In genomic region chr10:92079421-92079820, GRCm38 (mm10) we compare ENCODE assay signal across 18 mouse cellular contexts.
DNase-seq lines count a peak whose midpoint lies in the region; ATAC-seq lines count a peak whose summit lies in the region.
"Had no signal": no experiment of that assay in that cellular context is flagged by ENCODE, and none has a peak within 500 bp of the region (broad histone marks: within the 10 kb centered on the region; RNA-seq: fewer than 3 reads in every experiment).

No protein-coding gene starts in this region.

- H3K36me3 ChIP-seq in kidney, embryonic 15.5 days = no peaks in the 10 kb centered on the region
- peaks cover 54% of the 10 kb centered on the region for H3K36me3 ChIP-seq in hindbrain, embryonic 14.5 days (replicated peaks; ENCODE audit: control insufficient read depth, insufficient read depth)
- H3K36me3 ChIP-seq in midbrain, embryonic 16.5 days (ENCODE audit: control insufficient read depth, insufficient read depth, low read length) = peaks cover 11% of the 10 kb centered on the region
- H3K36me3 ChIP-seq: liver, embryonic 15.5 days had no signal

- no peak for DNase-seq in kidney, postnatal 14 days
- peak; percentile 33 for DNase-seq in retina, embryonic 14.5 days (ENCODE audit: low spot score)
- no peak for DNase-seq in retina, postnatal 1 day
- DNase-seq in hindbrain, embryonic 14.5 days (ENCODE audit: low spot score) = no peak
- no peak for DNase-seq in spleen, postnatal 14 days (ENCODE audit: low spot score in 2 of 2)
- no peak for DNase-seq in adrenal gland, postnatal 14 days
- DNase-seq: adrenal gland, postnatal 36 days; cerebellum, adult 8-10 months; heart, adult 18-20 months; kidney, adult 9 months; layer of hippocampus, adult 9-11 months; lung, postnatal 10 days; thymus, postnatal 36 days had no signal

- no peak overlapping the region for H3K9ac ChIP-seq in kidney, embryonic 15.5 days
- H3K9ac ChIP-seq in hindbrain, embryonic 14.5 days = no peak overlapping the region
- no peak overlapping the region for H3K9ac ChIP-seq in midbrain, embryonic 16.5 days (ENCODE audit: low read depth, low read length)
- H3K9ac ChIP-seq: liver, embryonic 15.5 days had no signal

- H3K4me2 ChIP-seq in kidney, embryonic 15.5 days = no peak overlapping the region
- H3K4me2 ChIP-seq in hindbrain, embryonic 14.5 days (replicated peaks) = no peak overlapping the region
- H3K4me2 ChIP-seq in midbrain, embryonic 16.5 days (ENCODE audit: low read length) = no peak overlapping the region
- H3K4me2 ChIP-seq: liver, embryonic 15.5 days had no signal

- H3K27ac ChIP-seq in kidney, embryonic 15.5 days = no peak overlapping the region
- H3K27ac ChIP-seq in hindbrain, embryonic 14.5 days = peak overlapping the region; percentile 34; the same call in 1 of the 2 replicates
- peak overlapping the region; percentile 44 for H3K27ac ChIP-seq in midbrain, embryonic 16.5 days (ENCODE audit: low read length)
- H3K27ac ChIP-seq: liver, embryonic 15.5 days had no signal

- no peaks in the 10 kb centered on the region for H3K9me3 ChIP-seq in kidney, embryonic 15.5 days (replicated peaks)
- H3K9me3 ChIP-seq in hindbrain, embryonic 14.5 days (ENCODE audit: control insufficient read depth, low read length) = no peaks in the 10 kb centered on the region
- H3K9me3 ChIP-seq in midbrain, embryonic 16.5 days (replicated peaks; ENCODE audit: control insufficient read depth, low read length, poor library complexity, severe bottlenecking) = no peaks in the 10 kb centered on the region
- H3K9me3 ChIP-seq: liver, embryonic 15.5 days had no signal

- no peak overlapping the region for H3K4me3 ChIP-seq in kidney, embryonic 15.5 days (replicated peaks)
- H3K4me3 ChIP-seq in hindbrain, embryonic 14.5 days (replicated peaks; ENCODE audit: low read length) = no peak overlapping the region
- no peak overlapping the region for H3K4me3 ChIP-seq in midbrain, embryonic 16.5 days (ENCODE audit: low read depth, low read length)
- H3K4me3 ChIP-seq: liver, embryonic 15.5 days had no signal

- peaks cover 6% of the 10 kb centered on the region; the same call in 1 of the 2 replicates for H3K4me1 ChIP-seq in kidney, embryonic 15.5 days
- H3K4me1 ChIP-seq in hindbrain, embryonic 14.5 days (replicated peaks; ENCODE audit: control insufficient read depth, insufficient read depth, low read length) = peaks cover 51% of the 10 kb centered on the region
- peaks cover 47% of the 10 kb centered on the region for H3K4me1 ChIP-seq in midbrain, embryonic 16.5 days (ENCODE audit: control insufficient read depth, insufficient read depth, low read length)
- H3K4me1 ChIP-seq: liver, embryonic 15.5 days had no signal

- H3K27me3 ChIP-seq in kidney, embryonic 15.5 days = 0 out of 2 replicates have a peak, but pooled peaks cover 3% of the 10 kb centered on the region
- H3K27me3 ChIP-seq in hindbrain, embryonic 14.5 days (ENCODE audit: control insufficient read depth, insufficient read depth, low read length) = no peaks in the 10 kb centered on the region
- H3K27me3 ChIP-seq in midbrain, embryonic 16.5 days (ENCODE audit: control insufficient read depth, insufficient read depth, low read depth, low read length) = no peaks in the 10 kb centered on the region
- H3K27me3 ChIP-seq: liver, embryonic 15.5 days; Patski had no signal

- peak; percentile 56; the same call in 1 of the 2 replicates for ATAC-seq in kidney, embryonic 15.5 days (replicated peaks; ENCODE audit: low FRiP score)
- no peak for ATAC-seq in hindbrain, embryonic 14.5 days (ENCODE audit: low FRiP score)
- no peak for ATAC-seq in midbrain, embryonic 16.5 days
- ATAC-seq: activated CD4-positive, CD25-positive, alpha-beta regulatory T cell, adult 4 months; Patski had no signal

- WGBS in kidney, embryonic 15.5 days = 29% methylated on average over 4 of the region's 4 CpGs
- WGBS in hindbrain, embryonic 14.5 days = 9% methylated on average over 4 of the region's 4 CpGs
- WGBS in midbrain, embryonic 16.5 days = 7% methylated on average over 4 of the region's 4 CpGs
